Mouse (Mus musculus): ENCODE data around the gene Polr3e.
"Not testable (repeated sequence)": the region's sequence is repeated elsewhere in the genome, so short reads cannot be mapped to it uniquely, and the experiment has no call there.

Polr3e gene

DNA sequence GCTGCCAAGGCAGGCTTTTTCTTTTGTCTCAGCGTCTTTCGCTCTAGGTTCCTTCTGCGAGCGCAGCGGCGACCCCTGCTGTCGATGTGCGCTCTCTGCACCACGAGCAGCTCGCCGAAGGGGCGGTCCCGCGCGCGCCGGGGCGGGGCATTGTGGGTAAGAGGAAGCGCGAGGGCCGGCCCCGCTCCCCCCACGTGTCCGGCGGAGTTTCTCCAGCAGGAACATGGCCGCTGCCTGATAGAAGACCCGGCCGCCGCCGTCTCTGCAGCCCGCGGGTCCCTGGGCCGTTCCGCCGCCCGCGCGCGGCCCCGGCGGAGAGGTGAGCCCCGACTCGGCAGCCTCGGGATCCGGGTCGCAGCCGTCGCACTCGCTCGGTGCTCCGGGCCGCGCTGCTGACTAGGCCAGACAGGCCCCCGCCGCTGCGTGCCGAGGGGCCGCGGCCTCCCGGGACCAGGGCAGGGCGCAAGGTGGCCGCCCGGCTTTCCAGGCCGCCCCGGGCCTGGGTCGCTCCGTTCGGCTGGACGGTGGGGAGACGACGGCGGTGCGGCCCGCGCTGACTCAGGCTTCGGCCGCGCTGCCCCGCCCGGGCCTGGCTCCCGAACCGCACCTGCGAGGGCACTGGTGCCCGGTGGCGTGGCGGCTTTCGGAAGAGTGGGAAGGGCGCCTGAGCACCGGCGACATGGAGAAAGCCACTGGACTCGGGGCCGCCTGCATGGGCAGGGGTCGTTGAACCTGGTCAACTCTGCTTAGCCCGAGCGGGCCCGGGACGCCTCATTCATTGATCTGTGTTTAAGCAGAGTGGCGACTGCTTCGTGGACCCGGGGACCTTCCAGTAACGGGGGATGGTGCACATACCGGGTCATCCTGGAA lies at the start of gene Polr3e:
Gene Polr3e, plus strand, starts transcription at position 153 of the 870 bp plus-strand sequence.
- DNase-seq: peak; percentile 99

DNA sequence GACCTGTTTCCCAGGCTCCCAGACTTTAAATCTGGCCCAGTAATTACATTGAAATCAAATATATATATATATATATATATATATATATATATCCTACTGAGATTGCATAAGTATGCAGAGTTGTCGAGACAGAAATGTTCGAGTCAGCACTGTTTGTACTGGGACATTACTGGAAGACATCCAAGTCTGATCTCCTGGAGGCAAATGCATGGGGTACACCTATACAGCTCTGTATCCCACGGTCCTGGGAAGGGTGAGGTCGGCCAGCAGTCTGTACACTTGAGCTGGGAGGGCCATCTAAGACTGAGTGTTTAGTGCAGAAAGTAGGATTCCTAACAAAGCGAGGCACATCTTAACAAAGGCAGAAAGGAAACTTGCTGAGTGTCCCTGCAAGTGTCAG lies 47.7 kb upstream of the Polr3e start:
- DNase-seq: no peak

GRCm38 (mm10) chr7:120870431-120871008 lies 47.0 kb upstream of the Polr3e start:
- DNase-seq: no peak

DNA sequence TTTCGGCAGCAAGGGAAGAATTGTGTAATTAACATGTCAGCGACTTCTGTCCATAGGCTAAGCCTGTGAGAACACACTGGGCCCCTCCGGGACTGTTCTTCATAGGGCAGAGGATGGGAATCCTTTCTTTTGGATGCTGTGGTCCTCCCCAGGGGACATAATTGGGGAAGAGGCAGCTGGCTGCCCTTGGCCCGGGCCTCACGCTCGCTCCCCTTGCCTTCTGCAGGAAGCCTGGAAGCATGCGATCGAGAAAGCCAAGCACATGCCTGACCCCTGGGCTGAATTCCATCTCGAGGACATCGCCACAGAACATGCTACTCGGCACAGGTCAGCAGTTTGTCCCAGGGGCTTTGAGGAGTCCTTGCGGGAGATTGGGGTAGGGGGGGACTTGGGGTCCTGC lies 44.5 kb upstream of the Polr3e start:
- DNase-seq: peak; percentile 25

- DNase-seq: no peak
These were observed 43.5 kb upstream of the Polr3e start for GRCm38 (mm10) chr7:120874021-120874420.

GRCm38 (mm10) chr7:120874764-120875539 lies 42.6 kb upstream of the Polr3e start:
- no peak for DNase-seq

GRCm38 (mm10) chr7:120875540-120876388 lies 41.8 kb upstream of the Polr3e start:
- no peak for DNase-seq

GRCm38 (mm10) chr7:120878271-120878670 lies 39.3 kb upstream of the Polr3e start:
- DNase-seq: no peak

DNA sequence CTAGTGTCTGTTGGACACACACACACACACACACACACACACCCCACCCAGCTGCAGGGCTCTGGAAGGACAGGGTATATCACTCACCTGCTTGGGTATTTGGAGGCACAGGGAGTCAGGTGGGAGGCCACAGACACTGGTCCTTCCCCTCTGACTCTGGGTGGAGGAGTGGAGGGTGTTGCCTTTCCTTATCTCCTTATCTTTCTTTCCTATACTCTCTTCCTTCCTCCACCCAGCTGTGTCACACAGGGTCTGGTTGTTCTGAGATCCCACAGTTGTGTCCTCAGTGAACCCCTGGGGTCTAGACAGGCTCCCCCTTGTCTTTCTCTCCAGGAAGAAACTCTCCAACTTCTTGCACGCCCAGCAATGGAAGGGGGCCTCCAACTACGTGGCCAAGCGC lies 37.6 kb upstream of the Polr3e start:
- no peak for DNase-seq

DNA sequence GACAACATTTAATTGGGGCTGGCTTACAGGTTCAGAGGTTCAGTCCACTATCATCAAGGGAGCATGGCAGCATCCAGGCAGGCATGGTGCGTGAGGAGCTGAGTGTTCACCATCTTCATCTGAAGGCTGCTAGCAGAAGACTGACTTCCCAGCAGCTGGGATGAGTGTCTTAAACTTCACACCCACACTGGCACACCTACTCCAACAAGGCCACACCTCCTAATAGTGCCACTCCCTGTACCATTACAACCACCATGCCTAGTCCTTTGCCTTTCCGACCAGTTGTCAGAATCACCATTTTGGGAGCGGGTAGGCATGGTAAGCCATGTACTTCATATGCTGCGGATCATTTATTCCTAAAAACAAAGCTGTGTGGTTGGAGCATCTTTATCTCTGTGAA lies 36.8 kb upstream of the Polr3e start:
- DNase-seq: no peak

DNA sequence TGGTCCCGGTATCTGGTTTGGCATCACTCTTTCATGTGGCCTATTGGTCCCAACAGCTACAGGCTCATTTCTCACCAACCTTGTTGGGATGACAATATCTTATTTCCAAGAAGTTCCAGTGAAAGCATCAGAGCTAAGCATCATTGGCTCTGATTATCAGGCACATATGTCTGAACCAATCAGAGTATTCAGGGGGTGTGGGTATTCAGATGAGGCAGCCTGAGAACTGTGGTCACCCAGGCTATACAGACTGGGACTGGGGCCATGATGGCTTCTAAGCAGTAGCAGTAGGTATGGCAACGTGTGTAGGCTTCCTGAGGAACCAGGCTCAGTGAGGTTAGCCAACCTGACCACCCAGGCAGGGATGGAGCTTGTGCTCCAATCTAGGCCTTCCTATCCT lies 36.1 kb upstream of the Polr3e start:
- no peak for DNase-seq

DNA sequence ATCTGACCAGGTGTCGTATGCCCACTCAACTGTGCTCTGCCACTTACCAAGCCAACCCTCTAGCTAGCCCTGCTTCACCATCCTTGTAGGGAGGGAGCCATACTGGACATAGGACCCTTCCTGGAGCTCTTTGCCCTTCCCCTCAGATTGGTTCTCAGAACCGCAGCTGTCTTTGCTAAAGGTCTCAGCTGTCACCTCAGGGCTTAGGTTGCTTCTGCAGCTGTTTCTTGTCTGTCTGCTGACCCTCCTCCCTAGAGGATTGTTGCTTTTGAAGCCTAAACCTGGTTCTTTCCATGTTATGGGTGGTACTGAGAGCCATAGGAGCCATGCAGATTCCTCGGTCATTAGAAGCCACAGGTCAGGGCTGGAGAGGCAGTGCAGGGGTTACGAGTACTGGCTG lies 34.9 kb upstream of the Polr3e start:
- no peak for DNase-seq

DNA sequence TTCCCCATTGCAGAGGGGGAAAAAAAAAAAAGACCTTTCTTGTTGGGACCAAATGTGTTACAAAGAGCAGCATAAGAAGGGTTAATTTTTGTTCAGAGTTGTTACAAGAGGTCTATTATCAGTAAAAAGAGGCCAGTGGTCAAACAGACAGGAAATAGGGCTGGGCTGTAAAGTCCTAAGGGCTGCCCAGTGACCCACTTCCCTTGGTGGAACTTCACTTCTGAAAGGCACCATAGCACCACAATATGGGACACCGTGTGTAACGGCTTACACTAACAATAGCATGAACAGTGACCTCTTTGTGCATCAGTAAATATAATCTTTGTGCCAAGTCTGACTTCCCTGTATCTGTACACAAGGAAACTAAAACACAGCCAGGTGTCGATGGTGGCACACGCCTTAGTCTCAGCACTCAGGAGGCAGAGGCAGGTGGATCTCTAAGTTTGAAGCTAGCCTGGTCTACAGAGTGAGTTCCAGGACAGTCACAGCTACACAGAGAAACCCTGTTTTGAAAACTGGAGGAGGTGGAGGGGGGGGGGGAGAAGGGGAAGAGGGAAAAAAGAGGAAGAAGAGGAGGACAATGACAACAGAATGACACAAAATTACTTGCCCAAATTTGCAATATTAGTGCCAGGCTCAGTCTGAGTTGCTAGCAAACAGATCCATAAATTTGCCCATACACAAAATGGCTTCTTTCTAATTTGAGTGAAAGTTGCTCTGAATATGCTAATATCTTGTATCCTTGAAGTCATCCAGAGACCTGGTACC lies 33.8 kb upstream of the Polr3e start:
- DNase-seq: no peak

DNA sequence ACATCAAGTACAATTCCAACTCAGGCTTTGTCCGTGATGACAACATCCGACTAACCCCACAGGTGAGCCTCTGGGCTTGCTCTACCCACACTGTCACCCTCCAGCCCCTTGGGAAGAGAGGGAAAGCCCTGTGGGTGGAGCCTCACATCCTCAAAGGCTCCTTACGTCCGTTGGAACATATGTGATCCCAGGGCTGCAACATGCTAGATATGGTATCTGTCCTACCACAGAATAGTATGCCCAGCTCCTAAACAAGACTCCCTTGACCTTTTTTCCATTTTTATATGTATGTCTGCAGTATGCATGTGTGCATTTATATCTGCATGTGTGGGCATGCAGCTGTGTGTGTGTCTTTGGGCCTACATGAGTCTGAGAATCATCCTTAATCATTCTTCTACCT lies 32.8 kb upstream of the Polr3e start:
- DNase-seq: no peak

DNA sequence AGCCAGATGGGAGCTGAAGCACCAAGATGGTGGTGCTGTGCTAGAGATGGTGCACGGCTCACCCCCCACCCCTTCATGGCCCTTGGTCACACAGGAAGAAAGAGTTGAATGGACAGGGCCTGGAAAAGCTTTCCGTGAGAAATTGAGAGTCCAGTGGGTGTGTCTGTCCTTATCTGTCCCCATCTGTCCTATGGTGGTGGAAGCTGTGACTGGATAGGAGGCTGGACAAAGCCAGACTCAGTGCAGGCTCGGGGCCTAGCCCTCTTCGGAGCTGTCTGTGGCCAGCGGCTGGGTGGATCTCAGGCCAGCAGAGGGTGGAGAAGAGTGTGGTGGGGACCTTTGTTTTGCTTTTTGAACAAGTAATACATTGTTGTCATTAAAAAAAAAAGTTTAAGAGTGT lies 24.4 kb upstream of the Polr3e start:
- DNase-seq: no peak

DNA sequence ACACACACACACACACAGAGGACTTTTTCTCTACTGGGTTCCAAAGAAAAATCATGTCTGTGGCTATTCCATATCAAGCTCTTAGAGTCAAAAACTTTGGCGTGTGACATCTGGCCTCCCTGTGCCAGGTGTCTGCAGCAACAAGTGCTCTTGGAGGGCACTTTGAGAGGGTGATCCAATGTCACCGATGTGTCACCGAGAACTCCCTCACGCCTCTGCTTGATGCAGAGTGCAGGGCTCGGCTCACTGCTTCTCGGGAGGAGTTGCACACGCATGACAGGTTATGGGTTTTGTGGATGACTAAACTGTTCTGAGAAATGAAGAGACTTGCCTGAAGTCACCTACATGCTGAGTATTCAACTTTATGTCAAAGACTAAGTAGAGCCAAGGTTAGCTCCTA lies 20.5 kb upstream of the Polr3e start:
- DNase-seq: no peak

GRCm38 (mm10) chr7:120897711-120898335 lies 19.7 kb upstream of the Polr3e start:
- DNase-seq: no peak

DNA sequence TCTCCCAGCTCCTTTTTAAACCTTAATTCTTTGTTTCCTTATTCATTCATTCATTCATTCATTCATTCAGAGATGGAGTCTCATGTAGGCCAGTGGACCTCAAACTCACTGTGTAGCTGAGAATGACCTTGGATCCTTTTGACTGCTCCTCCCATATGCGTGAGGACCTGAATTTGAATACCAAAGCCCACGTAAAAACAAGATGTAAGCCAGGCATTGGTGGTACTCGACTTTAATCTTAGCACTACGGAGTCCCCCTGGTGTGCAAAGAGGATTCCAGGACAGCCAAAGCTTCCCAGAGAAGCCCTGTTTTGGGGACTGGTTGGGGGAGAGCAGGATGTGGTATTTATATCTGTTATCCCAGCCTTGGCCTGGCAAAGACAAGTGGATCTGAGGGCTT lies 17.4 kb upstream of the Polr3e start:
- no peak for DNase-seq

DNA sequence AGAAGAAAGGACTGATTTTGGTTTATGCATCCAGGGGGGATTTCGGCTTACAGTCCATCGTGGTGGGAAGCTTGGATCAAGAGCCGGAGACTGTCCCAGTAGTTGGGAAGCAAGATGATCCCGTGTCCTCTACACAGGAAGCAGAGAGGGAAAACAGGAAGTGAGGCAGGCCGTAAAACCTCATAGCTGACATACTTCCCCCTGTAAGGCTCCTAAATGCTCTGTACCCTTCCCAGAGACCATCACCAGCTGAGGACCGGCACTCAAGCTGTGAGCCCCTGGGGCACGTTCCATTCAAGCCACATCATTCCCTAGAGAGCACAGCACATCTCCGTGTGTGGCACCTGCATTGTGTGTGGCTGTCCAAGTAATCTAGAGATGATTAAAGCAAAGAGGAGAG lies 15.8 kb upstream of the Polr3e start:
- no peak for DNase-seq

DNA sequence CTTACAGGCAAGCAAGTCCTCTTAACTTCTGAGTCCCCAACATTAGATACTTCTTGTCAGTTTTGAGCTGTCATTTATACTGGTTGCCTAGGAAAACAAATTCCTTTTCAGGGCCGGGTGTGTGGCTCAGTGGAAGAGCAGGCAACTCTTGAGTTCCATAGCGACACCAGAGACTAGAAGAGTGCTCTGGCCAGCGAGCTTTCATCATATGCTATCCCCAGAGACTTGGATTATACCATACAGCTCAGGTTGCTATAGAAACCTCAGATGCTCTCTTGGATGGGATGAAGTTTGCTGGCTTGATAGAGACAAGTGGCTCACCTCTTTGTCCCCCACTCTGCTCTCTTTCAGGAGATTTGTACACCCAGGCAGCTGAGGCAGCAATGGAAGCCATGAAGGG lies 14.6 kb upstream of the Polr3e start:
- DNase-seq: no peak

GRCm38 (mm10) chr7:120910172-120910571 lies 7.4 kb upstream of the Polr3e start:
- DNase-seq: not testable (repeated sequence)

GRCm38 (mm10) chr7:120911268-120911667 lies 6.3 kb upstream of the Polr3e start:
- not testable (repeated sequence) for DNase-seq
